Mouse (Mus musculus) testis, adult 2 months (tissue): ENCODE results near the gene Gm21312.
"Not testable (repeated sequence)": the region's sequence is repeated elsewhere in the genome, so short reads cannot be mapped to it uniquely, and the experiment has no call there.

Experiments used
- CTCF ChIP-seq: fragments of 200-500 bp; IDR thresholded peaks from 2 replicates; pipeline ENCODE4 v1.5.1; 2012; ENCODE audit warnings: low read depth, mild to moderate bottlenecking, inconsistent platforms, low read length, moderate library complexity; ENCODE audit not compliant: control insufficient read depth, insufficient read depth, insufficient replicate concordance
- POLR2A ChIP-seq: fragments of 200-500 bp; IDR thresholded peaks from 2 replicates; pipeline ENCODE4 v1.6.1; 2012; ENCODE audit warnings: low read depth, mild to moderate bottlenecking, inconsistent platforms, low read length, moderate library complexity; ENCODE audit not compliant: control insufficient read depth

DNA sequence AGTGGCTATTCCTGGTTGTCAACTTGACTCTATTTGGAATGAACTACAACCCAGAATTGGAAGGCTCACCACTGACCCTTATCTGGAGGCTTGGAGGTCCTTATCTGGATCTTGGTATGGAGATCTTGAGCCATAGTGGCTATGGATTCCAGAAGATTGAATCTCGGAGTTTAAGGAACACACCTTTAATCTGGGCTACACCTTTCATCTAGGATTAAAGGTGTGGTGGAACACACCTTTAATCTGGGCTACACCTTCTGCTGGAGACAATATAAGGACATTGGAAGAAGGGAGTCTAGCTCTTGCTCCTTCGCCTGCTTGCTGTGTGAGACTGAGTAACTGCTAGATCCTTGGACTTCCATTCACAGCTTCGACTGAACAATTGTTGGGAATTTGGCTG, at the start of gene Gm21312:
- not testable (repeated sequence) for TF ChIP-seq CTCF, POLR2A
